Mouse (Mus musculus) brain, embryonic 14.5 days (tissue): ENCODE measurements around the gene Gm10803.

ENCODE experiments used
- CTCF ChIP-seq: fragments of 200-500 bp; IDR thresholded peaks from 2 replicates; pipeline ENCODE4 v1.5.1; 2012; ENCODE audit warnings: inconsistent platforms, mild to moderate bottlenecking, moderate library complexity, borderline replicate concordance; ENCODE audit not compliant: insufficient read depth, insufficient read length; ENCODE audit errors: extremely low read depth
- POLR2A ChIP-seq: fragments of 200-500 bp; IDR thresholded peaks from 2 replicates; pipeline ENCODE4 v1.6.1; 2012; ENCODE audit warnings: mild to moderate bottlenecking, inconsistent platforms, borderline replicate concordance; ENCODE audit not compliant: poor library complexity, insufficient read depth, insufficient read length, severe bottlenecking; ENCODE audit errors: extremely low read depth

GRCm38 (mm10) chr2:93512130-93512529 lies 48.2 kb upstream of the Gm10803 start:
- TF ChIP-seq POLR2A (no peak), CTCF (no peak)
